Mouse (Mus musculus) kidney, adult 9 months (tissue): ENCODE measurements around the gene Lin7a.

Experiments used
- DNase-seq: peaks from one replicate; pipeline ENCODE4 v3.0.0; 2022

Gene Lin7a

DNA sequence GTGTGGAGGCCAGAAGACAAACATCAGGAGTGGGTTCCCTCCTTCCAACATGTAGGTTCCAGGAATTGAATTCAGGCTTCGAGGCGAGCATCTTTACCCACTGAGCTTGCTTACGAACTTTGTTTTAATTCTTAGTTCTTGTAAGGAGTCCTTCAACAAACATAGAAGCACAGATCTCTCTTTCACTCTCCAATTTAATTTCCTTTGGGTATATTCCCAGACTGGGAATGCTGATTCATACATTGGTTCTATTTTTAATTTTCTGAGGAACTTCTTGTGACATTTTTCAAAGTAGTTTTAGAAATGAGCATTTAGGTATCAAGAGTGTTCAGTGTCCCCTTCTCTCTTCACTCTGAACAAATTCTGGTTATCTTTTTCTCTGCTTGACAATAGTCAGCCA, 68.0 kb downstream of the Lin7a start:
- no peak for DNase-seq

DNA sequence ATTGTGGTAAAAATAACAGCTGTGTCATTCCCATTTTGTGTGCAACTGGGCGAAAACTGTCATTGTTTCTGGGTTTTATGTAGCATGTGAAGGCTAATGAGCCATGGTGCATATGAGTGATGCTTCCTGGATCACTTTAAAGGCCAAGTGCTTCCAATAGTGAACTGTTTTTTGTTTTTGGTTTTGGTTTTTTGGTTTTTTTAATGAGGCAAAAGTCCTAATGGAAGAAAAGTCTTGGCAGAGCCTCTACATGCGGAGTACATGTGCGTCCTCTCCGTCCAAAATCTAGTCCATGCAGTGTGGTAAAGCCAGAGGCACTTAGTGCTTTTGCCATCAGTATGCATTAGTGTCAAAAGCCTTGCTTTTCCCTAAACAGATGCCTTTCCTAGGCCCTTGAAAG, 69.7 kb downstream of the Lin7a start:
- DNase-seq: no peak

DNA sequence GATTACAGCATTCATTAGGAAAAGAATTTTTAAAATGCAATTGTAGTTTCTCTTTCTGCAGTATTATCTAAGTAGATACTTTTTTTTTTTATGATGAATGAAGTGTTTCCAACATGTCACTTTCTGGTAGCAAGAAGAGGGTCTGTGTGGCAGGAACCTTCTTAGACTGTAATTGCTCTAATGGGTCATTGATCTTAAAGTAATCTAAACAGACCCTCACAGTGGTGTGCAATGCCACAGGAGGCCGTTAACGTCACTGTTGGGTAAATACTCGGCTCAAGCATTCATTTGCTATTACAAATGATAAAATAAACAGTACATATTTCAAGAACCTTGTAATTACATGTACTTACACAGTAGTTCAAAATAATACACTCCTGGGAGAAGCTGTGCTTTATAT, 72.7 kb downstream of the Lin7a start:
- no peak for DNase-seq

DNA sequence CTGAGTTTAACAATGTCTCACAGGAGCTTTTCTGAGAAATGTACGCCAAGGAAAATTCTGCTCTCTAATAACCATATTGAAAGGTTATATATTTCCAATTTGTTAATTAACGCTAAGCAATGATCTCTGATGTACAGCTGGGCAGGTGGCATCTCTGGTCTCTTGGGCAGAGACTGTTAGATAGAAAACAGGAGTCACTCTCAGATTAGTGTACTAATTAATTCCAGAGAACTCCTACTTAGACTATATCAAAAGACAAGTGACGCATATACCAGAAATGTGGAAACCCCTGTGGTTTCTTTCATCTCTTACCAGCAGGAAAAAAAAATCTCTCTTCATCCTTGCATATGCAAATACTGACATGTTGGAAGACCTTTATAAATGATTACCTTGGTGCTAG, 76.4 kb downstream of the Lin7a start:
- no peak for DNase-seq

DNA sequence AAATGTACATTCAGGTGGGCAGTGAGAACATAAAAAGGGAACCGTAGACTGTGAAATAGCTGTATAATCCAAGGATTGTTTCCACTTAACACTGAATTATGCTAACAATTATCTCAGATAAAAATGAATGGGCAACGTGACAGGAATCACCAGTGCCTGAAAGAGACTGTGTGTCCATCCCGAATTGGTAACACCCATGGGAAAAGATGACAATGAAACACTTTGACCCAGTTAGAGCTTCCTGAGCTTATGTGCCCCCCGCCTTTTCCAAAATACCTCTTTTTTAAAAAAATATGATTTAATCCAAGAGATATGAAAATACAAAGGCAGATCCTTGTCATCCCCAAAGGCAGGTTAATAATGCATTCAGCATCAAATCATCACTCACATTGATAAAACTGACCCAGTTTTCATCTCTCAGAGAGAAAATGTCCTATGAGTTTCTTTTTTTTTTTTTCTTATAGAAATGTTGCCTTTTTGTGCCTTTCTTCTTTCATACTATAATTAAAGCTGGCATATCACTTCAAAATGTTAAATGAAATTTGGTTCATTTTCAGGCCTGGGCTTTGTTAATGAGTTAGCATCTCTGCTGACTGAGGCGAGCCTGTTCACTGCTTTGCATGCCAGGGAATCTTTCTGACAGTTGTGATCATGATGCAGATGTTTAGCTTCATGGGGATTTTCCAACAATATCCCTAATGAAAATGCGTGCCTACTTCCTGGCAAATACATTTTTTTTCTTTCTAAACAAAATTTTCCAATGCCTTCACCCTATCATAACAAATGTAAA, 80.4 kb downstream of the Lin7a start:
- DNase-seq: no peak

DNA sequence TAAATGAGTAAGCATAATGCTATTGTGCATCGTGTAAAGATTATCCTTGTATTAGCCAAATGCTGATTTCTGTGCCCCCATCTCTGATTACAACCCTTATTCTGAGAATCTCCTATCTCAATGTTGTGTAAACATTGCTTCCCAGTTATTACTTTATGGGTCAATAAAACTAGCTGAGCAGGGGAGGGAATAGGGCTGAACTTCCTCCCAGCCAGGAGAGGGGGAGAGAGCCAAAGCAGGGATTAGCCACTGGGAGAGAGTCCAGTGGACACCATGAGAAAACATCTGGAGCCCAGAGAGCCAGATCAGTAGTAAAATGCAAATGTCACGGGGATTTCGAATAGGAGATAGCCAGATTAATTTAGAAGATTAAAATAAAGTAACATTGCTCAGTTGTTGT, 82.0 kb downstream of the Lin7a start:
- no peak for DNase-seq

DNA sequence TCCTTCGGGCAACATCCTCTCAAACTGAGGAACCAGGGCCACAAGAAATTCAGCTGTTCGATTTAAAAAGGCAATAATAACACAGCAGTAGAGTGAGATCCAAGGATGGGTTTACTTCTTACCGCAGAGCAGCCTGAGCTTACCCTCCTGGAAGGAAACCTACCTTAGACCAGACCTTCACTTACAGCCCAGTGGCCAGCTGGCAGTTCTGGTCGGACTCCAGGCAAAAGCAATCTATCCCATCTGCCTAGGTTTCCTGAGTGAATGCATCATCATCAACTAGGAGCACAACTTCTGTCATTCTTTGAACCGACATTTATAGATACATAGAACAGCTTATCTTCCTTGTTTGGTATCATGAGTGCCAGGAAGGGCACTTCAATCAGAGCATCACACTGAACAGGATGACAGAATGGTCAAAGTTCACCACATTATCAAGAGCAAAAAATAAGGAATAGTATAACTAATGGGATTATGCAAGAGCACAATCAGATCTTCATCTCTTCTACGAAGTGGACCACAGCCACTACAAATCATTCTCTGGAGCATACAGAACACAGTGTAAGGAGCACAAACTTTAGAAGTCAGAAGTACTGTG, 87.1 kb downstream of the Lin7a start:
- DNase-seq: no peak

DNA sequence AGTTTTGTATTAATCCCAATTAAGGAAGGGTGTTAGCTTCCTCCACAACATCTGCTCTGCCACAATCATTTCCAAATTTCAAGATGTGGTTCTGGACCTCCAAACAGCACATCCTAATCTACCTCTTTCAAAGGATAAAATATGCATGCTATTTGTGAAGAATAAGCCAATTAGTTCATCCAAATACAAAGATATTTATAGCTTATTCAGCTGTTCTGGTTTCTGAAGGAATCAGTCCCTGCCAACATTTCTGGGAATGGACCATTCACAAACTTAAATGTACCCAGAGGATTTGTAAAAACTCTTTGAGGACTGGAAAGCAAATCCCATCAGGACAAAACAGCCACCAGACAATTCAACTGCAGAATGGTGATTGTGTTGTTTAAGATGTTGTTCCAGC, 87.8 kb downstream of the Lin7a start:
- no peak for DNase-seq

DNA sequence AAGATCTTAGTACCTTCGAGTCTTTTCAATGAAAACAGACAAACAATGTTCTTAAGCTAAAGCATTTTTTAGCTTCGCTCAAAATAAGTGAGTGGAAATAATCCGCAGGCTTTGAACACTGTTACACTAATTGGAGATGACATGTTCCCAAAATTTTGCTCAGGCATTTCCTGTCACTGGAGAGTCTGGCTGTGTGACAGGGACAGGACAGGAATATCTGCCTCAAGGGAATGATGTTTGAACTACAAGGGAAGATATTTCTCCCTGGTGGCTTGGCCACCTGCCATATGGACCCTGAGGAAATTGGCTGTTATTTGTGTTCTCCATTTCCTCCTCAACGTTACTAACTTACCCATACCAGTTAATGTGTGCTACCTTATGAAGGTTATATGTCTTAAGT, 90.1 kb downstream of the Lin7a start:
- DNase-seq: peak; percentile 40

DNA sequence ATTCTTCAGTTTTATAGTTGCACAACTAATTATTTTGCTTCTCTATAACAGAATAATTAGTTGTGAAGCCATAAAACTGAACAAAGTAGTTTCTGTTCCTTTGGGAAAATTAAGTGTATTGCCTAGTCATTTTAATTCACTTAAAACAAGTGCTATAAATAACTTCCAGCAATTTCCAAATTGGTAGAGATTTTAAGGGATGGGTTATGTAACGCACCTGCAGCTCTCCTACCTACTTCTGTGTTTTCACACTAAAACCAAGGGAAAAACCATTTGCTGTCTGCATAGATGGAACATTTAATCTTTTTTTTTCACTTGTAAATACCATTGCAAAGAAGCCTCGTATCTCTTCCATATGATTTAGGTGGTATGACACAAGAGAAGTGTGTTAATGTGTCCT, 90.5 kb downstream of the Lin7a start:
- DNase-seq: no peak

DNA sequence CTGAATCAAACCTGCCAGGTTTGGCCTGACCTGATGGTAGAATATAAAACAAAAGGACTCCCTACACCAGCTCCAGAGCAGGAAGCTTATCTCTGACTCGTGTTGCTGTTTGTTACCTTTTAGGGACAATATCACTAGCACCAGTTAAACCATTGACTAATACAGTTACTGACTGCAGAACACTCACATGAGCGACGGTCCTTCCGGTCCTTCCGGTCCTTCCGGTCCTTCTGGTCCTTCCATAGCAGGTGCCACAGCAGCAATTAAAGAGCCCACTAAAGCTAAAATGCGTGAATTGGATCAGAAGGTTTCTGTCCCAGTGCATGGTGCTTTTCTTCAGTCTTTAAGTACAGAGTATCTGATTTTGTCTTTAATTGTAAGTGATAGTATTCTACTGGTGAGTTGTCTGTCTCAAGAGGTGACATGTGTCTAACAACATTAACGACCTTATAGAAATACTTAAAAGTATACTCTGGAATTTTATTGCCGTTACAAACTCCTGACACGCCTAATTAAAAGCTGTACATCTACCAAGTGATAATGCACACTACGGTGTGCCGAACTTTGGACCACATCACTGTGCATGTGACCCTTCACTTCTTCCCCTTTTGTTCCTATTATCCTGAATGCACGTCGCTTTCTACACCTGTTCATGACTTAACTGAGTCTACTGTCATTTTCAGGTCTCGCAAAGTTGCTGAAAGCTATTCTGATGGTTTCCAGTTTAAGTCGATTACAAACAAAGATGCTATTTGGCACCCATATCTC, 91.7 kb downstream of the Lin7a start:
- no peak for DNase-seq

DNA sequence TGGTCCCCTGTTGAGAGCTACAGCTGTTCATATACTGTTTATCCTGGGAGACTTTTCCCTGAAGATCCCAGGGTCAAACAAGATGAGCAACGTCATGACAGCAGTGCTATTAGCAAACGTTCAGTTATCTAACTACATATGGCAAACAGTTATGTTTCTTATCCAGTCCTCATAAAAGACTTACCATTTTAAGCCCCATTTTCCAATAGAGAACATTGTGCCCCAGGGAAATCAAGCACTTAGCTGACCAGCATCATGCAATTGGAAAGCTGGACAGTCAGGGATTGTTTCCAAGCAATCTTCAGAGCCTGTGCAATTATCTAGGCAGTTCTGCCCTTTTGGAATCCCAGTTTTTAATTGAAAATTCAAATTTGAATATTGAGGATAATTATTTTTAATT, 105.7 kb downstream of the Lin7a start:
- no peak for DNase-seq

DNA sequence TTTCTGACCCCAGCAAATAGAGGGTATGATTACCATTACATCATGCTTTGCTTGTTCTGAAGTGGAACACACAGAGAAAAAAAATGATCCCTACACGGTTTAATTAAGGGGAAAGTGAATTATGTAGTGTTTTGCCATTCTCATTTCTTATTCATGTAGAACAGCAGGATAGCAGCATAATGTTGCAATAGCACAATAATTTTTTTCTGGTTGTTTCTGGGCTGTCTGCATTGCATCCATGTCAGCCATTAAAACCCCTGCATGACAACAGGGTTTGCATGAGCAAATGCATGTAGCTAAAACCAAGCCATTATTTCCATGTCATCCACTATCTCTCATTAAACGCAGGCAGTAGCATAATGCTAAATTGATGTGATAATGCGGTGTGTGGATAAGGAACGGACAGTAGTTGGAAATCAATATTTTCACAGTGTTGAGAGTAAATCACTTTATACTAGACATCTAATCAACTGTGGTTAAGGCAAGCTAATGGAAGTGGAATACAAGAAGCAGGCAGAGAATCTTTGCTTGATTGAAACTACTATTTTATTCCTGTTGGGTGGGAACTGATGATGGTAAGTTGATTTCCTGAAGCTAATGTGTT, 109.8 kb downstream of the Lin7a start:
- DNase-seq: no peak

DNA sequence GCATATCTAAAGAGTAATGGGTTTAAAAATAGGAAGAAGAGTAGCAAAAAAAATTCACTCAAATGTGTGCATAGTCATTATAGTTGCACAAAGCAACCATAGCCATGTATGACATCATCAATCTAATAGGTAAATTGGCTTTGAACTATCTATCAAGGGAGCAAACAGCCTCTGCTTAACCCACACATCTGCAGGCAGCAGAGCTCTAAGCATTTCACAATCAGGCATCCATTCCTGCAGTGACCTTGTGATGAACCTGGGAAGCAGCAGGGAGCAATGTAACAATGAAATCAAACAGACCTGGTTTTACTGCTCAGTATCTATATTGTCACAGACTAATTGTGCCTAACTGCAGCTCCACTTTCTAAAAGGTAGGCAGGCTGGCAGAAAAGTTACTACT, 112.3 kb downstream of the Lin7a start:
- no peak for DNase-seq

DNA sequence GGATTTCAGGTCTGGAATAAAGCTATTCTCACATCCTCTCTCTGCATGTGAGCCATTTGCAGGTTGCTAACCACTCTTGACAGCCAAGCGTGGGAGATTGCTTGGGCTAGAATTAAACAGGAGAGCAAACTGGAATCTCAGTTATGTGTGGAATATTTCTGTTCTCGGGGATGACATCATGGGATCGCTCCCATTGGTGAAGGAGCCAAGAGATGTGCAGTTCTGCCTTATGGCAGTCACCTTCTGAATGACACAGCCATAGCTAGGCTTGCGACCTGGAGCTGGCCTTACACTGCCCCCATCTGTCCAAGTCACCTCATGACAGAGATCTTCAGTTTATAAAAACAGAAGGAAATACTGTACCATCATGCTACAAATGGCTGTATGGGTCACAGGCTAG, 118.0 kb downstream of the Lin7a start:
- DNase-seq: peak; percentile 66

DNA sequence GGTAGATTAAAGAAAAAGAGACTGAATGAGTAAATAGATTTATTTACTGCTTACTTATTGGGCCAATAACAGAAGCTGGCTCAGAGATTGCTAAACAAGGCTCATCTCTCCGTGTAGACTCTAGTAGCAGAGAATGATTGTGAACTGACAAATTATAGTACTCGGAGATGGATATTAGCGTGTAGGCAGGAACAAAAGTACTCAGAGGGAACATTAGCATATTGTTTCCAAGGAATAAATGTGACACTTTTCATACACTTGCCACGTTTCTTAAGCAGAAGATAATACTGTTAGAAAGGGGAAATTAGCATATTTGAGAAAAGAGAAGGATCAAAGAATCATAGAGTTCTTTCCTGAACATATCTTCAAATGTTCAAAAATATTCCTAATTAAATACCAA, 133.9 kb downstream of the Lin7a start:
- no peak for DNase-seq

DNA sequence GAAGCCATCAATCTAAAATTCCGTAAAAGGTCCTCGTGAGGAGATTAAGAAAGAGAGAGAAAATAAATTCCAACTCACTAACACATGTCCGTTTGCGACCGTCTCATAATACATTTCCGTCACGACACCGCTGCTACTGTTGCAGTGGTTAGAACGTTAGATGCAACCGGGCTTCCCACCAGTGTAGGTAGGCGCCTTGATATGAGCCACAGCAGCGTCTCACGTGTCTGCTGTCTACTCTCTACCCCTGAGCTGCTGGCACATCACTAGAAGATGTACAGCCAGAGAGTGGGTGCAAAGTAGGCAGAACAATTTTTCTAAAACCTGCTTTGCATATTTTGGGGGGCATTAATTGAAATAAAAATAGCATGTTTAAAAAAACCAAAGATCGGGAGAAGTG, 146.8 kb downstream of the Lin7a start:
- DNase-seq: no peak

DNA sequence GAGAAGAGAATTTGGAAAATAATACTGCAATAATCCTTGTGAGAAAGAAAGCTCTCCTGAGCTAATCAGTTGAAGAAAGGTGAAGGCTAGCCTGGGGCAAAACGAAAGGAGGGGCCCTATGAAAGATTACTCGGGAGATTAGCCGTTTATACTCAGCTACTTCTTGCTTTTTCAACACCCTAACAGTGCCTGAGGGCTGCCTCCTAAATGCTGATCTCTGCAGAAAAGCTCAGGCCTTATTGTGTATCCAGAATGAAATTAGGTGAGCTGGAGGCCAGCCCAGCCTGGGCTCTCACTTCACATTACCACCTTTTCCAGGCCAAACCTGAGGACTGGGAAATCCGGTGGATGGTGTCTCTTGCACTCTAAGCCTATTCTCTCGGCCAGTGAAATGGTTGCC, 165.5 kb downstream of the Lin7a start:
- no peak for DNase-seq

DNA sequence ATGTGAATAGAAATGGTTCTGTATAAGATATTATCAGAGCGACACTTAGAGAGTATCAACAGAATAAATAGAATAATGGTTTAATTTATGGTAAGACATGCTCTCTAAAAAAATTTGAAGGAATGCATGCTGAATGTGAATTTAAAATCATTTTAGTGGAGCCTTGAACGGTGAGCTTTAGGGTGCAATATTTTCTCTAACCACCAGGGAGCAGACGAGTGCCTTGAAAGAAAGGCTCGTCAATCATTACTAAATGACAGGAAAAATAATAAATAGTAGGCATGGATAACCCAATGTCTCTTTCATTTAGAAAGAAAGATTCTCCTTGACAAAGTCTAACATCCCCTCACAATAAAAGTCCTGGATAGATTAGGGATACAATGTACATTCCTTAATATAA, 171.3 kb downstream of the Lin7a start:
- peak; percentile 35 for DNase-seq

DNA sequence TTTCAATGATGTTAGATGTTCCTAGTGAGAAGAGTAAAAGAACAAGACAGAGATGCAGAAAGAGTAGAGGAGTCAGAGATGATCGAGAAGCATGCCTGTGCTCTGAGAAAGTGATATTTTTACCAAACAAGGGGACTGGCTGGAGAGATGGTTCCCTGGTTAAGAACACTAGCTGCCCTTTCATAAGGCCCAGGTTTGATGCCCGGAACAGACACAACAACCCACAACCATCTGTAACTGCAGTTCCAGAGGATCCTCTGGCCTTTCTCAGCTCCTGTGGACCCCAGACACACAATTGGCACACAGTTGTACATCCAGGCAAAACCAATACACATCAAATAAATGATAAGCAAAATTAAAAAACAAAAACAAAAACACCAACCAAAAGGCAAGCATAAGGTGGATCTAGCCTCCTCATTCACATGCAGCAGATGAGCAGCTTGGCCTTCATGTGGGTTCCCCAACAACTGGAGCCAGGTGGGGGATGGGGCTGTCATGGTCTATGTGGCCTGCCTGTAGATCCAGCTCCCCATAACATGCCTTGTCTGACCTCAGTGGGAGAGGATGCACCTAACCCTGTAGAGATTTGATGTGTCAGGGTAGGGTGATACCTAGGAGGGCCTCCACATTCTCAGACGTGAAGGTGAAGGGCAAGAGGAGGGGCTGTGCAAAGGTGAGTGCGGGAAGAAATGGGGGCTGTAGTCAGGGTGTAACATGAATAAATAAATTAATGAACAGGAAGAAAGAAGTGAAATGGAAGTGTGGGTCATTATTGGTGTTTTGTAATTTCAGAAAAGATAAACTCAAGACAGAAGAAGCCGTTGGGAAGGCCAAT, 178.2 kb downstream of the Lin7a start:
- DNase-seq: no peak

DNA sequence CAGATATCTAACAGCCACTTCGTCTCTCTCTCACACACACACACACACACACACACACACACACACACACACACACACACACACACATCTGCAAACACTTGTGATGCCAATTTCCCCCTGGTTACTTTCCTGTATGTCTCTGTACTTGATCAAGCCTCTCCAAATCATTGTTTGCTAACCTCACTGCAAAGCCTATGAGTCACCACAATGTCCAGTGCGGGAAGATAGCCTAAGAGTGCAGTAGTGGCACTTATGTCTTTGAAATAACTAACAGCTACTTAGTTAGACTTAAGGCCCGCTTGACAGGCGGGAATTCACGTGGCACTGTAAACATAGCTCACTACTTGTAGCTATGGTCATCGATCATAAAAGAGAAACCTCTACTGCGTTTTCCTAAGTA, 196.3 kb downstream of the Lin7a start:
- DNase-seq: no peak
